Mouse (Mus musculus) splenic B cell, adult 2 months (primary cell): ENCODE measurements around the gene 1700001P01Rik.

Experiments used
- DNase-seq: peaks from one replicate; pipeline ENCODE4 v3.0.0-alpha.2; 2011; ENCODE audit warnings: low read depth, low spot score
- H3K27me3 ChIP-seq: 2 replicates; pipeline ENCODE4 v1.6.1; 2012; ENCODE audit warnings: mild to moderate bottlenecking, low read length, moderate library complexity, mixed read lengths; ENCODE audit not compliant: control insufficient read depth, poor library complexity, insufficient read depth, severe bottlenecking
- H3K36me3 ChIP-seq: 2 replicates; pipeline ENCODE4 v1.6.1; 2012; ENCODE audit warnings: mild to moderate bottlenecking, low read length, moderate library complexity, mixed read lengths; ENCODE audit not compliant: control insufficient read depth, poor library complexity, insufficient read depth, severe bottlenecking

The 1700001P01Rik gene

DNA sequence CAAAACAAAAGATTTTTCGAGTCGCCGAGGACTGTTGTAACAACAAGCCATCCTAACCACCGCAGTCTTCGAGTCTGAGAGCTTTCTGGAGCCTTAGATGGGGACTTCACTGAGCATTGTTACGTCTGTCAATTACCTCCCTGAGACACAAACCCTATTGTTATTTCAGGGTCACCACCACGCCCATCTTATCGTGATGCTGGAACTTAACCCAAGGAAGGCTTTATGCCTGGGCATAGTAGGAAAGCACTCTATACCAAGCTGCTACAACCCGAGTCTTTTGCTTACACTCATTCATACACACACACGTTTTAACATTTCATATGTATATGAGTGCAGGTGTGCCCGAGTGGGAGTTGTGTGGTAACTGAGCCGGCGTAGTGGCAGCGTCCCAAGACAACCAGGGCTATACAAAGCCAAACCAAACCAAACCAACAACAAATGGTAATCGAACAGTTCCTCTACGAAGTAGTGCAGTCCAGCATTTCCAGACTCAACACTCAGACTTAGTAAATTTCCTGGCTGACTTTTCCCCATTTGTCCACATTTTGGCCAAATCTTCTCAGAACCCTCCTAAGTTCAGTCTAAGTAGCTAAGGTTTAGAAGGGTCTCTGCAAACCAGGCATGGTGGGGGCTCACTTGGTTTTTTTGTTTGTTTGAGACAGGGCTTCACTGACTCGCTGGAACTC is at the start of gene 1700001P01Rik:
Gene 1700001P01Rik (minus strand): TSS at position 111 of the 689 bp plus-strand sequence.
- DNase-seq: no peak
- no peaks in the 10 kb centered on the region for H3K27me3 ChIP-seq
- peaks cover 11% of the 10 kb centered on the region for H3K36me3 ChIP-seq

- no peaks in the 10 kb centered on the region for H3K27me3 ChIP-seq
- DNase-seq: peak; percentile 65
- H3K36me3 ChIP-seq: no peaks in the 10 kb centered on the region; the same call in 1 of the 2 replicates
Measured at GRCm38 (mm10) chr11:97825295-97825694, 49.6 kb upstream of the 1700001P01Rik start.

DNA sequence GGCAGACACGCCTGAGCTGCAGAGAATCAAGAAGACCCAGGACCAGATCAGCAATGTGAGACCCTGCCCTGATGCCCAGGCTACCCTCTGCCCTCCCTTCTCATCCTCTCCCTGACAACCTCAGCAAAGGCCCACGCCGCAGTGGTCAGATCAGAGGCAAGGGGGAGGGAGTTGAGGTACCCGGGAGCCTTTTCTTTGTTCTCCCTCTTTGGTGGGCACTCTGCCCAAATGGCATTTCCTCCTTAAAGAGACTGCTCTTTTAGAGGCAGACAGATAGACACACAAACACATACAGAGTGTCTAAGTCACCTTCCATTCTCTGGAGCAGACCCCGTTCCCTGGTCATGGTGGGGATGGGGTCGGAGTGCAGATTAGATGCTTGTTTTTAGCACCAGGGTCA is 49.2 kb upstream of the 1700001P01Rik start:
- Histone ChIP-seq H3K27me3 (no peaks in the 10 kb centered on the region), H3K36me3 (no peaks in the 10 kb centered on the region; the same call in 1 of the 2 replicates)
- no peak for DNase-seq

GRCm38 (mm10) chr11:97824168-97824567 is 48.5 kb upstream of the 1700001P01Rik start:
- no peak for DNase-seq
- Histone ChIP-seq H3K27me3 (no peaks in the 10 kb centered on the region), H3K36me3 (no peaks in the 10 kb centered on the region; the same call in 1 of the 2 replicates)

DNA sequence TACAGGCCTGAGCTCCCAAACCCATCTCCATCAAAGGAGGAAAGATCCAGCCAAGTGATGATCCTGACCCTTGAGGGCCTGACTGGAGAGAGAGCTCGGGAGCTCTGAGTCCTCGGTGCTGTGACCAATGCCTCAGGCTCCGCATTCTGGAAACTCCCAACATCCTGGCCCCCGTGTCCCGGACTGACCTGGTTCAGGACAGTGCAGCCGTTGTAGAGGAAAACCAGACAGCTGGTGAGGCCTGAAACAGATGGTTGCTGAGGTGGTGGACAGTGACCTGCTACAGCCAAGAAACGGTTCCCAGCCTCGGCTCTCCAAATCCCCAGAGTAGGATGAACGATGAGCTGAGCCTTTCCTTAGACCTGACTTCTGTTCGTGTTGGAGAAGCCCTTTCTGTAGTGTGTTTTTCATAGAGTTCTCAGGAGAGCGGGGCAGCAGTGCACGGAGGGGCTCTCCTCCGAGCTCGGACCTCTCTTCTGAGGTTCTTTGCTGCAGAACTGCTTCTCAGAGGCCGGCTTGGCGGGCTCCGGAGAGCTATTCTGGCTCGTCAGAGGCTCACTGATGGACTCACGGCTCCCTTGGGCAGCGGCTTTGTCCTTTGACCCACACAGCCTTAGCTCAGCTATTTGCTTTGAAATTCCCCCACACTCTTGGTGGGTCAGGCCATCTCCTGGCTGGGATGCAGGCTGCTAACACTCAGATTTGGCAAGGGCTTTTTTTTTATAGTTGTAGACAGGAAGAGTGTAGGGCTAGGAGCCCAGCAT is 47.3 kb upstream of the 1700001P01Rik start:
- H3K36me3 ChIP-seq: peaks cover 1% of the 10 kb centered on the region
- H3K27me3 ChIP-seq: no peaks in the 10 kb centered on the region
- no peak for DNase-seq

- no peak for DNase-seq
- H3K36me3 ChIP-seq: peaks cover 6% of the 10 kb centered on the region
- no peaks in the 10 kb centered on the region for H3K27me3 ChIP-seq
Measured at GRCm38 (mm10) chr11:97821401-97822064, 45.8 kb upstream of the 1700001P01Rik start.

GRCm38 (mm10) chr11:97820840-97821239 is 45.1 kb upstream of the 1700001P01Rik start:
- no peaks in the 10 kb centered on the region for H3K27me3 ChIP-seq
- peaks cover 9% of the 10 kb centered on the region for H3K36me3 ChIP-seq
- no peak for DNase-seq

DNA sequence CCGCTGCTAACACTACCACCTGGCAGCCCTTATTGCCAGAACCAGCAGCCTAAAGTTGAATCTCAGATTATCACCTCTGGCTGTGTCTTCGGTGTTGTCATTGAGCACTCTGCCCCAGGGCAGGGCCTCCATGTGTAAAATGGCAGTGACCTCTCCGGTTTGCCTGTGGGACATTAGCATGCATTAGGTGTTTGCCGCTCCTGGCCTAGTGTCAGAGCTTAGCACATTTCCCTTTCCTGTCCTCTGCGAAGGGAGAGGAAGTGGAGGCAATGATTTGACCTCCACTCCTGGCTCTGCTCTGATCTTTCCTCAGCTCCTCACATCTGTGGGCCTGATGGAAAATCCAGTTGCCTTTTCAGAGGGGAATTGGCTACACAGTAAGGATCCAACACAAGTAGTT is 44.2 kb upstream of the 1700001P01Rik start:
- Histone ChIP-seq H3K27me3 (no peaks in the 10 kb centered on the region), H3K36me3 (peaks cover 15% of the 10 kb centered on the region)
- no peak for DNase-seq

- Histone ChIP-seq H3K27me3 (no peaks in the 10 kb centered on the region), H3K36me3 (peaks cover 17% of the 10 kb centered on the region)
- DNase-seq: no peak
Measured at GRCm38 (mm10) chr11:97819102-97819501, 43.4 kb upstream of the 1700001P01Rik start.

DNA sequence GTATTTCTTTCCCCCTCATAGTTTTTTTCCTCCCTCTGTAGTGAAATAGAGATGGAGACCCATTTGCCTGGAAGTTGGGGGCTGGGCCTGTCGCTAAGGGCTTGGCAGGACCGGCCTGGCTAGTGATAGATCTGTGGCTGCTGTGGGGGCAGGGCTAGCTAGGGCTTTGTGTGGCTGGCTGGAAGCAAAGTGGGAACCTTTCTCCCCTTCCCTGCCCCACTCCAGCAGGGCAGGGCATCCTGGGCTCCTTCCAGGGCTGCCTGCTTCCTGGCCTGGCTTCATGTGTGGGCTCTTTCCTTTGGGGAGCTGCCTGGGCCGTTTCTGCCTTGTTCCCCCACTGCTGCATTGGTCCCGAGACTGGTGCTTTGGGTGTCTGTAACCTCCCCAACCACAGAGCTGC is 42.9 kb upstream of the 1700001P01Rik start:
- DNase-seq: no peak
- Histone ChIP-seq H3K27me3 (no peaks in the 10 kb centered on the region), H3K36me3 (peaks cover 19% of the 10 kb centered on the region)

GRCm38 (mm10) chr11:97818003-97818402 is 42.3 kb upstream of the 1700001P01Rik start:
- H3K36me3 ChIP-seq: peaks cover 20% of the 10 kb centered on the region
- H3K27me3 ChIP-seq: no peaks in the 10 kb centered on the region
- DNase-seq: no peak

DNA sequence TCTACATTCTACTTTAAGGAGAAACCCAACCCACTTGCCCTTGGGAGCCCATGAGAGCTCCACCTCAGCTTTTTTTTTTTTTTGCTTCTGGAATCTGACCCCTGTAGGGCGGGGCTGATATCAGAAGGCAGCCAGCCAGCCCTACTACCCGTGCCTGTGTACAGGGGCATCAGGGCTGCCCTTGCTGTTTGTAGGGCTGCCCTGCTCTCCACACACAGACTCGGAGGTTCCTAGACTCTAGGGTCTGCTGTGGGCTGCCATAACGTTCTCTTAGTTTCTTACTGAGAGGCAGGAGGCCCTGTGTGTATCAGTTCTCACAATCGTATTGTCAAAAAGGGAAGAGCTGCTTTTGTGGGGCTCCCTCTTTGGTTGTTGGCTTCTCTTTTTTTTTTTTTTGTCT is 41.7 kb upstream of the 1700001P01Rik start:
- DNase-seq: no peak
- H3K27me3 ChIP-seq: no peaks in the 10 kb centered on the region

GRCm38 (mm10) chr11:97816916-97817315 is 41.2 kb upstream of the 1700001P01Rik start:
- Histone ChIP-seq H3K27me3 (no peaks in the 10 kb centered on the region), H3K36me3 (peaks cover 25% of the 10 kb centered on the region)
- DNase-seq: no peak

More for the DNA sequence above, 41.7 kb upstream of the 1700001P01Rik start:
- H3K36me3 ChIP-seq: peaks cover 24% of the 10 kb centered on the region

DNA sequence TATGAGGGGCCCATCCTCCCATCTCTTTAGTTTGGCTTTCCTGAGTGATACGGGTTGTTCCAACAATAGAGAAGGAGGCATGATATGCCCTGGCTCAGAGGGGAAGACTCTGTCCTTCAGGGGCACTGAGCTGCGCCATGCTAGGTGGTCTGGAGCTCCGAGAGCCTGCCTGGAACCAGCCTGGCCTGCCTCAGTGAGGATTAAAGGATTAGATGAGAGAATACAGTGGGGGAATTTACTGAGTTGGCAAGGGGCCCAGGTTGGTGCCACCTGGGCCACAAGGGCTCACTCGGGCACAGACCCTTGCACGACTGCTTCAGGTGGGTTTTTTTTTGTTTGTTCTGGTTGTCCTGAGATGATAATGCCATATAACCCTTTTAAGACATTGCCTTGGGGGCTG is 40.5 kb upstream of the 1700001P01Rik start:
- Histone ChIP-seq H3K27me3 (no peaks in the 10 kb centered on the region), H3K36me3 (peaks cover 25% of the 10 kb centered on the region)
- no peak for DNase-seq

- DNase-seq: no peak
- peaks cover 25% of the 10 kb centered on the region for H3K36me3 ChIP-seq
- H3K27me3 ChIP-seq: no peaks in the 10 kb centered on the region
Measured at GRCm38 (mm10) chr11:97815736-97816135, 40.0 kb upstream of the 1700001P01Rik start.
